8 mouse cellular contexts compared by ENCODE assay signal in genomic region chr1:46853317-46854035, GRCm38 (mm10). TPM values are rescaled to one million over a fixed set of nuclear protein-coding genes. Genes with fewer than 3 reads are reported as not detected.
DNase-seq lines count a peak whose midpoint lies in the region; ATAC-seq and TF ChIP-seq lines count a peak whose summit lies in the region.

No protein-coding gene starts in this region.

- H3K4me3 ChIP-seq in ES-Bruce4 (ENCODE audit: low read depth, low read length): peak overlapping the region; percentile 78
- peak overlapping the region; percentile 87 for H3K4me3 ChIP-seq in forebrain, embryonic 14.5 days (ENCODE audit: low read depth, low read length)
- H3K4me3 ChIP-seq in lung, adult 2 months (replicated peaks; ENCODE audit: extremely low read depth, low read depth, low read length): peak overlapping the region; percentile 73

- peak; percentile 91 for ATAC-seq in cerebellum, adult (ENCODE audit: insufficient number of reproducible peaks, low FRiP score, low TSS enrichment)
- ATAC-seq in forebrain, embryonic 14.5 days: peak; percentile 95
- ATAC-seq in neutrophil, adult 5-6 weeks (ENCODE audit: extremely low read depth, insufficient number of reproducible peaks, low FRiP score, poor library complexity, severe bottlenecking): peak; percentile 73

- H3K4me2 ChIP-seq in forebrain, embryonic 14.5 days (ENCODE audit: low read length): peak overlapping the region; percentile 68

- TF ChIP-seq CTCF in ES-Bruce4 (IDR thresholded peaks at IDR 0.05; ENCODE audit: low read depth, low read length): no peak
- no peak for TF ChIP-seq CTCF in lung, adult 2 months (IDR thresholded peaks at IDR 0.05; ENCODE audit: insufficient read depth, low read length)

- H3K27ac ChIP-seq in ES-Bruce4 (ENCODE audit: insufficient read depth, low read length): peak overlapping the region; percentile 60
- H3K27ac ChIP-seq in forebrain, embryonic 14.5 days (ENCODE audit: low read depth, low read length): peak overlapping the region; percentile 99

- H3K9me3 ChIP-seq in ES-Bruce4 (replicated peaks; ENCODE audit: control insufficient read depth, insufficient read depth, low read length, poor library complexity, severe bottlenecking): no peaks in the 10 kb centered on the region
- H3K9me3 ChIP-seq in forebrain, embryonic 14.5 days (replicated peaks; ENCODE audit: control insufficient read depth, low read length): no peaks in the 10 kb centered on the region

- intact Hi-C loops in heart, postnatal 25 days (cut with DNase I): loop anchor here (5.0 kb wide), 1 partner anchor 54 kb away; no protein-coding TSS in a partner anchor

- H3K27me3 ChIP-seq in ES-Bruce4 (ENCODE audit: control insufficient read depth, insufficient read depth, low read length, poor library complexity, severe bottlenecking): no peaks in the 10 kb centered on the region
- H3K27me3 ChIP-seq in forebrain, embryonic 14.5 days (replicated peaks; ENCODE audit: control insufficient read depth, insufficient read depth, low read length): no peaks in the 10 kb centered on the region

- H3K4me1 ChIP-seq in ES-Bruce4 (ENCODE audit: control insufficient read depth, insufficient read depth, low read length): no peaks in the 10 kb centered on the region
- peaks cover 16% of the 10 kb centered on the region for H3K4me1 ChIP-seq in forebrain, embryonic 14.5 days (ENCODE audit: control insufficient read depth, insufficient read depth, low read length)
- H3K4me1 ChIP-seq in lung, adult 2 months (ENCODE audit: control insufficient read depth, insufficient read depth, low read length): peaks cover 8% of the 10 kb centered on the region

- DNase-seq in forebrain, embryonic 14.5 days (ENCODE audit: low spot score): peak; percentile 99
- DNase-seq in heart, postnatal 25 days (ENCODE audit: low spot score): peak; percentile 94
- peak; percentile 97 to 99 for DNase-seq in layer of hippocampus, adult 18-20 months (ENCODE audit: low spot score in 2 of 2)
- peak; percentile 95 for DNase-seq in lung, adult 2 months
- peak; percentile 93 for DNase-seq in thymus, adult 18-20 months

- under 1% methylated on average over 84 of the region's 86 CpGs for WGBS in forebrain, embryonic 14.5 days
- under 1% methylated on average over 86 of the region's 86 CpGs for WGBS in lung, adult 2 months

- peak overlapping the region; percentile 98 for H3K9ac ChIP-seq in ES-Bruce4 (ENCODE audit: low read depth, poor library complexity, severe bottlenecking)
- peak overlapping the region; percentile 98 for H3K9ac ChIP-seq in forebrain, embryonic 14.5 days (ENCODE audit: low read length)

- TF ChIP-seq EP300 in ES-Bruce4 (IDR thresholded peaks at IDR 0.05; ENCODE audit: insufficient read depth, low read depth, low read length): no peak

- no peaks in the 10 kb centered on the region; the same call in 1 of the 2 replicates for H3K36me3 ChIP-seq in ES-Bruce4 (ENCODE audit: control insufficient read depth, insufficient read depth, low read length, poor library complexity, severe bottlenecking)
- H3K36me3 ChIP-seq in forebrain, embryonic 14.5 days (ENCODE audit: control insufficient read depth, insufficient read depth, low read length): no peaks in the 10 kb centered on the region

- no peak for TF ChIP-seq POLR2A in ES-Bruce4 (IDR thresholded peaks at IDR 0.05; ENCODE audit: insufficient read depth, low read length)
- peak; percentile 89 for TF ChIP-seq POLR2A in lung, adult 2 months (IDR thresholded peaks at IDR 0.05; ENCODE audit: borderline replicate concordance, extremely low read depth, low read depth, low read length)

RNA-seq across cellular contexts. Expression of gene Slc39a10, which starts 39.2 kb away (rescaled TPM):
- 62.9 and 65.6 TPM in 2 replicates for polyA plus RNA-seq in ES-Bruce4 (2011; ENCODE audit: insufficient read depth, insufficient read length, low read depth, missing spikeins)
- polyA plus RNA-seq in forebrain, embryonic 14.5 days (2014; fragmentation: Nextera tagmentation; extraction: Ambion mirVana): 66.1 and 86.8 TPM in 2 replicates
- 10 to 100 TPM; 11.0 to 13.2 TPM for total RNA-seq in heart, postnatal 25 days (2021)
- total RNA-seq in layer of hippocampus, adult 18-20 months (2021): 100 to 1,000 TPM in 1 of 2 experiments, 10 to 100 TPM in 1; 96.4 to 102 TPM
- polyA plus RNA-seq in lung, adult 2 months (2012; rRNA removed): 6.1 and 8.1 TPM in 2 replicates
- 9.9 and 17.2 TPM in 2 replicates for total RNA-seq in neutrophil, adult 5-6 weeks (2017)

Comparison
In these comparisons a context has a peak if more than half of its experiments do, and no peak if none do; other contexts are left out.
1. Peak in every context shown above with its lines: DNase-seq, ATAC-seq, H3K4me3 ChIP-seq and H3K27ac ChIP-seq.